Mouse (Mus musculus) limb, embryonic 13.5 days (tissue): Measurements from ENCODE around the gene Klf16. TPM values are rescaled to one million over a fixed set of nuclear protein-coding genes. Genes with fewer than 3 reads are reported as not detected.

Source experiments
- ATAC-seq: fragments of 200-750 bp; cut with Nextera tagmentation; 2 replicates; pipeline ENCODE4 v1.8.0; 2017; ENCODE audit warnings: low read depth, moderate number of reproducible peaks, moderate TSS enrichment; ENCODE audit not compliant: low FRiP score
- H3K27ac ChIP-seq: fragments of 300-500 bp; sonication (generic); 2 replicates; pipeline ENCODE4 v1.5.1; 2015; ENCODE audit warnings: inconsistent platforms, mild to moderate bottlenecking, moderate library complexity
- H3K27me3 ChIP-seq: fragments of 300-500 bp; sonication (generic); 2 replicates; pipeline ENCODE4 v1.6.1; 2015; ENCODE audit warnings: mild to moderate bottlenecking, inconsistent platforms
- H3K36me3 ChIP-seq: fragments of 300-500 bp; sonication (generic); 2 replicates; pipeline ENCODE4 v1.6.1; 2015; ENCODE audit warnings: inconsistent platforms, mild to moderate bottlenecking, moderate library complexity
- H3K4me1 ChIP-seq: fragments of 300-500 bp; sonication (generic); 2 replicates; pipeline ENCODE4 v1.6.1; 2015; ENCODE audit warnings: inconsistent platforms
- H3K4me2 ChIP-seq: fragments of 300-500 bp; sonication (generic); replicated peaks from 2 replicates; pipeline ENCODE4 v1.6.1; 2015; ENCODE audit warnings: inconsistent platforms, mild to moderate bottlenecking, moderate library complexity
- H3K4me3 ChIP-seq: fragments of 300-500 bp; sonication (generic); 2 replicates; pipeline ENCODE4 v1.5.1; 2015; ENCODE audit warnings: moderate library complexity, mild to moderate bottlenecking, inconsistent platforms
- H3K9ac ChIP-seq: fragments of 300-500 bp; sonication (generic); 2 replicates; pipeline ENCODE4 v1.6.1; 2015; ENCODE audit warnings: mild to moderate bottlenecking, inconsistent platforms
- H3K9me3 ChIP-seq: fragments of 300-500 bp; sonication (generic); 2 replicates; pipeline ENCODE4 v1.6.1; 2016; ENCODE audit warnings: inconsistent platforms
- WGBS: fragments of 180-500 bp; shearing (Covaris S2); methylation state at CpG from one replicate; pipeline ENCODE4 v1.1.7; 2015; 5-methylcytosine and 5-hydroxymethylcytosine counted together
- polyA plus RNA-seq: library from polyadenylated mRNA; unstranded; fragments of >200 nt; fragmentation: Nextera tagmentation; extraction: Ambion mirVana; gene quantifications from 2 replicates; pipeline ENCODE4 v1.2.1, GENCODE M21; 2015

Gene Klf16
- polyA plus RNA-seq, 1 experiment from 2014 or later = 9.3 TPM

- 87% methylated on average over 15 of the region's 15 CpGs for WGBS
- H3K4me1 ChIP-seq = no peaks in the 10 kb centered on the region
- H3K27me3 ChIP-seq = no peaks in the 10 kb centered on the region
- peaks cover 84% of the 10 kb centered on the region for H3K36me3 ChIP-seq
- H3K27ac ChIP-seq = no peak overlapping the region
- no peaks in the 10 kb centered on the region for H3K9me3 ChIP-seq
- no peak overlapping the region for H3K9ac ChIP-seq
- H3K4me2 ChIP-seq = no peak overlapping the region
- H3K4me3 ChIP-seq = no peak overlapping the region
- ATAC-seq = no peak
These were observed 29.6 kb downstream of the Klf16 start for GRCm38 (mm10) chr10:80547539-80547938.

- H3K9ac ChIP-seq = no peak overlapping the region
- H3K4me1 ChIP-seq = no peaks in the 10 kb centered on the region
- H3K4me2 ChIP-seq = no peak overlapping the region
- H3K36me3 ChIP-seq = peaks cover 90% of the 10 kb centered on the region
- ATAC-seq = no peak
- no peaks in the 10 kb centered on the region for H3K27me3 ChIP-seq
- WGBS = 93% methylated on average over 4 of the region's 4 CpGs
- no peak overlapping the region for H3K4me3 ChIP-seq
- H3K9me3 ChIP-seq = no peaks in the 10 kb centered on the region
- H3K27ac ChIP-seq = no peak overlapping the region
These were observed 30.2 kb downstream of the Klf16 start for GRCm38 (mm10) chr10:80546945-80547344.

DNA sequence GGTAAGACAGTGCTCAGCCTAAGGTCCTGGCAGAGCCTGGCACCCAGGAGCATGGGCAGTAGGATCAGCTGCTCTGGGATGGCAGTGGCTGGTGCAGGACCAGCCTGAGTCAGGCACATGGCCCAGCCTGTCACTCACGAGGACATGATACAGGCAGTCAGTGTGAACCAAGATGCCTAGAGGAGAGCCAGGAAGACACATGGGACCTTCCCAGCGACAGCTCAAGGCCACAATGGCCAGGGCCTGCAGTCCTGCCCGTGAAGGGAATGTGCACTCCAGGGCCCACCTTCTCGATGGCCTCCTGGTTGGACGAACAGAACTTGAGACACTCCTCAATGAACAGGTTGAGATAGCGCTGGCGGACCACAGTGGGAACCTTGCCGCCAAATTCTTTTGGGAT is 31.5 kb downstream of the Klf16 start:
- H3K4me2 ChIP-seq = no peak overlapping the region
- ATAC-seq = no peak
- peaks cover 96% of the 10 kb centered on the region for H3K36me3 ChIP-seq
- no peak overlapping the region for H3K9ac ChIP-seq
- H3K9me3 ChIP-seq = no peaks in the 10 kb centered on the region
- no peak overlapping the region for H3K4me3 ChIP-seq
- 90% methylated on average over 8 of the region's 8 CpGs for WGBS
- no peak overlapping the region for H3K27ac ChIP-seq
- no peaks in the 10 kb centered on the region for H3K4me1 ChIP-seq
- H3K27me3 ChIP-seq = no peaks in the 10 kb centered on the region

- peaks cover 3% of the 10 kb centered on the region for H3K4me1 ChIP-seq
- H3K9ac ChIP-seq = no peak overlapping the region
- H3K4me2 ChIP-seq = no peak overlapping the region
- ATAC-seq = no peak
- H3K9me3 ChIP-seq = no peaks in the 10 kb centered on the region
- H3K27me3 ChIP-seq = peaks cover 6% of the 10 kb centered on the region
- 95% methylated on average over 14 of the region's 14 CpGs for WGBS
- H3K4me3 ChIP-seq = no peak overlapping the region
- no peak overlapping the region for H3K27ac ChIP-seq
- peaks cover 79% of the 10 kb centered on the region for H3K36me3 ChIP-seq
These were observed 33.2 kb downstream of the Klf16 start for GRCm38 (mm10) chr10:80543873-80544272.

DNA sequence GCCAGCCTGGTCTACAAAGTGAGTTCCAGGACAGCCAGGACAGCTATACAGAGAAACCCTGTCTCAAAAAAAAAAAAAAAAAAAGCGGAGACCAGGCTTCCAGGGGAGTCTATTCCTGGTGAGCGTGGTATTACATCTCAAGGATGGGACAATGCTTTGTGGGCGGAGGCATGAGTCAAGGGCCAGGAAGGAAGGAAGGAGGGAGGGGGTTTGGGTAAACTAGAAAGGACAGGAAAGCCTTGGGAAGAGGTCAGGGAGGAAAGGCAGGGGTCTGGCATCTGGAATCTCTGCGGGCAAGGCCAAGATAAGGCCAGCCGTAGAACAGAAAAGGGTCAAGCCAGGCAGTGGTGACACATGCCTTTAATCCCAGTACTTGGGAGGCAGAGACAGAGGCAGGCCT is 37.6 kb downstream of the Klf16 start:
- no peak for ATAC-seq
- WGBS = 43% methylated on average over 5 of the region's 5 CpGs

GRCm38 (mm10) chr10:80538710-80539394 is 38.3 kb downstream of the Klf16 start, which contains the start of gene Atp8b3:
Gene Atp8b3 (minus strand): TSS chr10:80539124.
- no peaks in the 10 kb centered on the region for H3K9me3 ChIP-seq
- peak within 1 kb of the TSS; percentile 50 for H3K4me2 ChIP-seq
- peak within 1 kb of the TSS; percentile 14 for H3K4me3 ChIP-seq
- H3K36me3 ChIP-seq = peaks cover 29% of the 10 kb centered on the region
- peaks cover 55% of the 10 kb centered on the region for H3K27me3 ChIP-seq
- H3K9ac ChIP-seq = 0 out of 2 replicates have a peak within 1 kb of the TSS, but pooled peaks have one; percentile 39
- ATAC-seq = peak; percentile 60; the same call in 1 of the 2 replicates
- 2% methylated on average over 30 of the region's 30 CpGs for WGBS
- H3K4me1 ChIP-seq = peaks cover 13% of the 10 kb centered on the region
- H3K27ac ChIP-seq = no peak within 1 kb of the TSS

More for the DNA sequence above, 37.6 kb downstream of the Klf16 start:
- Histone ChIP-seq H3K36me3 (peaks cover 35% of the 10 kb centered on the region), H3K4me3 (no peak overlapping the region), H3K9ac (no peak overlapping the region), H3K4me1 (peaks cover 13% of the 10 kb centered on the region), H3K4me2 (no peak overlapping the region), H3K9me3 (no peaks in the 10 kb centered on the region), H3K27me3 (peaks cover 49% of the 10 kb centered on the region), H3K27ac (no peak overlapping the region)

DNA sequence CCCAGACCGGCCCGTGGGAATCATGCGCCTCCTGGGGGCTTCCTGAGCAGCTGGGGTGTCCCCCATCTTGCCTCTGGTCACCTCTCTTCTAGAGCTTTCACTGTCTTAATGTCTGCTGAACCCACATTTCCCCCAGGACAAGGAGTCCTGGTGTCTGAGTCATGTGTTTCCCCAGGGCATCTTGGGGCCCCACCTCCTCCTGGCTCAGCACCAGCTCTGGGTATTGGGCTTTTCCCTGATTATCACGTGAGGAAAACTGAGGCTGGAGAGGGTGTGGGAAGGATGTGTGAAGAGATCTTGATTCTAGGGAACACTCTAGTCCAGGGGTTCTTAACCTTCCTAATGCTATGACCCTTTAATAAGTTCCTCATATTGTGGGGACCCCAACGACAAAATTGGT is 38.9 kb downstream of the Klf16 start:
- peaks cover 22% of the 10 kb centered on the region for H3K36me3 ChIP-seq
- H3K4me2 ChIP-seq = no peak overlapping the region
- no peak overlapping the region for H3K27ac ChIP-seq
- 47% methylated on average over 5 of the region's 5 CpGs for WGBS
- H3K9ac ChIP-seq = no peak overlapping the region
- no peak for ATAC-seq
- peaks cover 58% of the 10 kb centered on the region for H3K27me3 ChIP-seq
- no peak overlapping the region for H3K4me3 ChIP-seq
- peaks cover 13% of the 10 kb centered on the region for H3K4me1 ChIP-seq
- no peaks in the 10 kb centered on the region for H3K9me3 ChIP-seq

DNA sequence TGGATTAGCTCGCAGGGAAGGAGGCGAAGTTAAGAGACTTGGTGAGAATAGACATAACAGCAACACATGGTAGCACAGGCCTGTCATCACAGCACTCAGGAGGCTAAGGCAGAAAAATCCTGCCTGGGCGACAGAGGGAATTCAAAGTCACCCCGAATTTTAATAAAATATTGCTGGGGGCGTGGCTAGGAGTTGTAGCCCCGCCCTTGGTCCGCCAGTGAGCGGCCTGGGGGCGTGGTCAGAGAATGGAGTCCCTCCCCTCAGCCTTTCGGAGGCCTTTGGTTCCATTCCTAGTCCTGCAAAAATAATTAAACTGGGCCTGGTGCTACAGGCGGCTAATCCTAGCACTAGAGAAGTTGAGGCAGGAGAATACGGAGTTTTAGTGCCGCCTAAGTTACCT is 41.4 kb downstream of the Klf16 start:
- Histone ChIP-seq H3K27ac (no peak overlapping the region), H3K9ac (no peak overlapping the region), H3K4me2 (no peak overlapping the region), H3K4me1 (peaks cover 13% of the 10 kb centered on the region), H3K27me3 (peaks cover 62% of the 10 kb centered on the region), H3K36me3 (no peaks in the 10 kb centered on the region), H3K4me3 (0 out of 2 replicates have a peak overlapping the region, but pooled peaks have one; percentile 7), H3K9me3 (no peaks in the 10 kb centered on the region)
- no peak for ATAC-seq
- WGBS = 11% methylated on average over 13 of the region's 13 CpGs

GRCm38 (mm10) chr10:80535071-80535470 is 42.0 kb downstream of the Klf16 start:
- Histone ChIP-seq H3K27me3 (peaks cover 62% of the 10 kb centered on the region), H3K4me2 (peak overlapping the region; percentile 21; the same call in 1 of the 2 replicates), H3K9me3 (no peaks in the 10 kb centered on the region), H3K4me3 (peak overlapping the region; percentile 7; the same call in 1 of the 2 replicates), H3K27ac (no peak overlapping the region), H3K9ac (0 out of 2 replicates have a peak overlapping the region, but pooled peaks have one; percentile 4), H3K36me3 (no peaks in the 10 kb centered on the region), H3K4me1 (peaks cover 13% of the 10 kb centered on the region)
- no peak for ATAC-seq
- WGBS = 11% methylated on average over 14 of the region's 14 CpGs

GRCm38 (mm10) chr10:80533704-80534103 is 43.4 kb downstream of the Klf16 start:
- ATAC-seq = no peak
- peaks cover 8% of the 10 kb centered on the region for H3K4me1 ChIP-seq
- H3K27ac ChIP-seq = no peak overlapping the region
- H3K27me3 ChIP-seq = peaks cover 60% of the 10 kb centered on the region
- H3K4me3 ChIP-seq = no peak overlapping the region
- no peak overlapping the region for H3K9ac ChIP-seq
- H3K36me3 ChIP-seq = no peaks in the 10 kb centered on the region
- no peak overlapping the region for H3K4me2 ChIP-seq
- H3K9me3 ChIP-seq = no peaks in the 10 kb centered on the region
- WGBS = 17% methylated on average over 7 of the region's 7 CpGs

DNA sequence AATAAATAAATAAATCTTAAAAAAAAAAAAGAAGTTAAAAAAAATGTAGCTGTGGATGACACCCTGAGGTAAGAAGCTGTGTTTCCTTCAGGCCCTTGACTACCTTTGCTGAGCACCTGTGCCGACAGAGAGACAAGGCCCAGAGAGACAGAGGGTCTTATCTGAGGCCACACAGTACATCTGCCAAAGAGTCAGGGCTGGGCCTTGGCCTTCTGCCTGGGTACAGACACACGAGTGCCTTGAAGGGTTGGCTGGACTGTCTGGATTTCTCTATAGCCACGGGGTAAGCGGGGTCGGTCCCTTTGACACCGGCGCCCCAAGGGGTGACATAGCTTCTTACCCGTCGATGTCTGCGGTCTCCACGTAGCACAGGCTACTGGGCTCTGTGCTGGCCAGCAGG is 44.3 kb downstream of the Klf16 start:
- H3K27me3 ChIP-seq = peaks cover 53% of the 10 kb centered on the region
- no peak for ATAC-seq
- no peaks in the 10 kb centered on the region for H3K9me3 ChIP-seq
- no peaks in the 10 kb centered on the region for H3K36me3 ChIP-seq
- H3K4me2 ChIP-seq = no peak overlapping the region
- H3K4me1 ChIP-seq = peaks cover 7% of the 10 kb centered on the region; the same call in 1 of the 2 replicates
- H3K4me3 ChIP-seq = no peak overlapping the region
- 89% methylated on average over 11 of the region's 11 CpGs for WGBS
- H3K27ac ChIP-seq = no peak overlapping the region
- no peak overlapping the region for H3K9ac ChIP-seq

GRCm38 (mm10) chr10:80526172-80526571 is 50.9 kb downstream of the Klf16 start:
- H3K27ac ChIP-seq = no peak overlapping the region
- peaks cover 6% of the 10 kb centered on the region; the same call in 1 of the 2 replicates for H3K4me1 ChIP-seq
- H3K9ac ChIP-seq = no peak overlapping the region
- peak overlapping the region; percentile 45 for H3K4me2 ChIP-seq
- WGBS = 18% methylated on average over 9 of the region's 9 CpGs
- ATAC-seq = peak; percentile 77
- peaks cover 14% of the 10 kb centered on the region; the same call in 1 of the 2 replicates for H3K27me3 ChIP-seq
- H3K4me3 ChIP-seq = 0 out of 2 replicates have a peak overlapping the region, but pooled peaks have one; percentile 10
- H3K36me3 ChIP-seq = no peaks in the 10 kb centered on the region
- no peaks in the 10 kb centered on the region for H3K9me3 ChIP-seq
